Mouse (Mus musculus): ENCODE measurements around the gene Nyx. TPM values are rescaled to one million over a fixed set of nuclear protein-coding genes. Genes with fewer than 3 reads are reported as not detected.

Nyx gene
- polyA plus RNA-seq, 1 experiment = 0.51 TPM

- Histone ChIP-seq H3K27me3 (ENCODE audit: control insufficient read depth, insufficient read depth, low read length) (no peaks in the 10 kb centered on the region), H3K4me3 (ENCODE audit: extremely low read depth, insufficient read depth, insufficient read length) (no peak overlapping the region), H3K4me1 (ENCODE audit: control insufficient read depth, insufficient read depth, insufficient read length) (no peaks in the 10 kb centered on the region), H3K27ac (ENCODE audit: insufficient read depth, low read length) (no peak overlapping the region), H3K36me3 (ENCODE audit: control insufficient read depth, insufficient read depth, low read length) (no peaks in the 10 kb centered on the region)
- TF ChIP-seq POLR2A (IDR thresholded peaks at IDR 0.05; ENCODE audit: low read depth, low read length) (no peak), CTCF (IDR thresholded peaks at IDR 0.05; ENCODE audit: extremely low read depth, insufficient read depth, insufficient read length, insufficient replicate concordance) (no peak)
- 67% methylated on average over 2 of the region's 2 CpGs for WGBS
- no peak for DNase-seq (ENCODE audit: low read depth in 1 of 2, low spot score in 2 of 2)
Observed at GRCm38 (mm10) chrX:13477596-13477995, 11.7 kb downstream of the Nyx start.

GRCm38 (mm10) chrX:13478298-13478697 is 12.4 kb downstream of the Nyx start:
- no peak overlapping the region for H3K4me3 ChIP-seq (ENCODE audit: extremely low read depth, insufficient read depth, insufficient read length)
- TF ChIP-seq CTCF (IDR thresholded peaks at IDR 0.05; ENCODE audit: extremely low read depth, insufficient read depth, insufficient read length, insufficient replicate concordance) (no peak), POLR2A (IDR thresholded peaks at IDR 0.05; ENCODE audit: low read depth, low read length) (no peak)
- no peaks in the 10 kb centered on the region for H3K36me3 ChIP-seq (ENCODE audit: control insufficient read depth, insufficient read depth, low read length)
- DNase-seq (ENCODE audit: low read depth in 1 of 2, low spot score in 2 of 2) = no peak
- no peaks in the 10 kb centered on the region for H3K27me3 ChIP-seq (ENCODE audit: control insufficient read depth, insufficient read depth, low read length)
- no peaks in the 10 kb centered on the region for H3K4me1 ChIP-seq (ENCODE audit: control insufficient read depth, insufficient read depth, insufficient read length)
- WGBS = 74% methylated on average over 5 of the region's 5 CpGs
- H3K27ac ChIP-seq (ENCODE audit: insufficient read depth, low read length) = no peak overlapping the region

- H3K27me3 ChIP-seq (ENCODE audit: control insufficient read depth, insufficient read depth, low read length) = no peaks in the 10 kb centered on the region
- no peak overlapping the region for H3K4me3 ChIP-seq (ENCODE audit: extremely low read depth, insufficient read depth, insufficient read length)
- no peak for DNase-seq (ENCODE audit: low read depth in 1 of 2, low spot score in 2 of 2)
- H3K27ac ChIP-seq (ENCODE audit: insufficient read depth, low read length) = no peak overlapping the region
- no peak for TF ChIP-seq POLR2A (IDR thresholded peaks at IDR 0.05; ENCODE audit: low read depth, low read length)
- no peak for TF ChIP-seq CTCF (IDR thresholded peaks at IDR 0.05; ENCODE audit: extremely low read depth, insufficient read depth, insufficient read length, insufficient replicate concordance)
- H3K4me1 ChIP-seq (ENCODE audit: control insufficient read depth, insufficient read depth, insufficient read length) = no peaks in the 10 kb centered on the region
- no peaks in the 10 kb centered on the region for H3K36me3 ChIP-seq (ENCODE audit: control insufficient read depth, insufficient read depth, low read length)
Observed at GRCm38 (mm10) chrX:13479570-13479969, 13.7 kb downstream of the Nyx start.

GRCm38 (mm10) chrX:13482576-13482975 is 16.7 kb downstream of the Nyx start:
- H3K27me3 ChIP-seq (ENCODE audit: control insufficient read depth, insufficient read depth, low read length) = no peaks in the 10 kb centered on the region
- no peak for DNase-seq (ENCODE audit: low read depth in 1 of 2, low spot score in 2 of 2)
- no peak overlapping the region for H3K27ac ChIP-seq (ENCODE audit: insufficient read depth, low read length)
- 78% methylated on average over 1 of the region's 1 CpGs for WGBS
- TF ChIP-seq CTCF (IDR thresholded peaks at IDR 0.05; ENCODE audit: extremely low read depth, insufficient read depth, insufficient read length, insufficient replicate concordance) (no peak), POLR2A (IDR thresholded peaks at IDR 0.05; ENCODE audit: low read depth, low read length) (no peak)
- H3K36me3 ChIP-seq (ENCODE audit: control insufficient read depth, insufficient read depth, low read length) = no peaks in the 10 kb centered on the region
- no peaks in the 10 kb centered on the region for H3K4me1 ChIP-seq (ENCODE audit: control insufficient read depth, insufficient read depth, insufficient read length)
- H3K4me3 ChIP-seq (ENCODE audit: extremely low read depth, insufficient read depth, insufficient read length) = no peak overlapping the region

GRCm38 (mm10) chrX:13484447-13484846 is 18.5 kb downstream of the Nyx start:
- Histone ChIP-seq H3K4me3 (ENCODE audit: extremely low read depth, insufficient read depth, insufficient read length) (no peak overlapping the region), H3K27ac (ENCODE audit: insufficient read depth, low read length) (no peak overlapping the region), H3K27me3 (ENCODE audit: control insufficient read depth, insufficient read depth, low read length) (no peaks in the 10 kb centered on the region), H3K36me3 (ENCODE audit: control insufficient read depth, insufficient read depth, low read length) (no peaks in the 10 kb centered on the region), H3K4me1 (ENCODE audit: control insufficient read depth, insufficient read depth, insufficient read length) (no peaks in the 10 kb centered on the region)
- DNase-seq (ENCODE audit: low read depth in 1 of 2, low spot score in 2 of 2) = no peak
- no peak for TF ChIP-seq POLR2A (IDR thresholded peaks at IDR 0.05; ENCODE audit: low read depth, low read length)
- TF ChIP-seq CTCF (IDR thresholded peaks at IDR 0.05; ENCODE audit: extremely low read depth, insufficient read depth, insufficient read length, insufficient replicate concordance) = no peak

GRCm38 (mm10) chrX:13489001-13489400 is 23.1 kb downstream of the Nyx start:
- DNase-seq (ENCODE audit: low read depth in 1 of 2, low spot score in 2 of 2) = no peak
- 60% methylated on average over 3 of the region's 3 CpGs for WGBS
- no peaks in the 10 kb centered on the region for H3K4me1 ChIP-seq (ENCODE audit: control insufficient read depth, insufficient read depth, insufficient read length)
- no peaks in the 10 kb centered on the region for H3K36me3 ChIP-seq (ENCODE audit: control insufficient read depth, insufficient read depth, low read length)
- H3K4me3 ChIP-seq (ENCODE audit: extremely low read depth, insufficient read depth, insufficient read length) = no peak overlapping the region
- no peak overlapping the region for H3K27ac ChIP-seq (ENCODE audit: insufficient read depth, low read length)
- no peaks in the 10 kb centered on the region for H3K27me3 ChIP-seq (ENCODE audit: control insufficient read depth, insufficient read depth, low read length)
- TF ChIP-seq CTCF (IDR thresholded peaks at IDR 0.05; ENCODE audit: extremely low read depth, insufficient read depth, insufficient read length, insufficient replicate concordance) = no peak
- TF ChIP-seq POLR2A (IDR thresholded peaks at IDR 0.05; ENCODE audit: low read depth, low read length) = no peak

GRCm38 (mm10) chrX:13489761-13490160 is 23.9 kb downstream of the Nyx start:
- Histone ChIP-seq H3K4me3 (ENCODE audit: extremely low read depth, insufficient read depth, insufficient read length) (no peak overlapping the region), H3K36me3 (ENCODE audit: control insufficient read depth, insufficient read depth, low read length) (no peaks in the 10 kb centered on the region), H3K27ac (ENCODE audit: insufficient read depth, low read length) (no peak overlapping the region), H3K4me1 (ENCODE audit: control insufficient read depth, insufficient read depth, insufficient read length) (no peaks in the 10 kb centered on the region), H3K27me3 (ENCODE audit: control insufficient read depth, insufficient read depth, low read length) (no peaks in the 10 kb centered on the region)
- no peak for TF ChIP-seq POLR2A (IDR thresholded peaks at IDR 0.05; ENCODE audit: low read depth, low read length)
- TF ChIP-seq CTCF (IDR thresholded peaks at IDR 0.05; ENCODE audit: extremely low read depth, insufficient read depth, insufficient read length, insufficient replicate concordance) = no peak
- no peak for DNase-seq (ENCODE audit: low read depth in 1 of 2, low spot score in 2 of 2)
- 81% methylated on average over 1 of the region's 1 CpGs for WGBS

All from spleen, adult 2 months (tissue).